Mouse (Mus musculus): ENCODE results near the gene Akap8l. TPM values are rescaled to one million over a fixed set of nuclear protein-coding genes. Genes with fewer than 3 reads are reported as not detected.

The Akap8l gene
- polyA plus RNA-seq, 1 experiment from 2014 or later: 124 TPM

GRCm38 (mm10) chr17:32349851-32350381 lies 491 bp downstream of the Akap8l start:
- Histone ChIP-seq H3K4me1 (ENCODE audit: insufficient read depth, low read length) (peaks cover 16% of the 10 kb centered on the region), H3K27ac (ENCODE audit: low read length) (peak overlapping the region; percentile 80), H3K27me3 (ENCODE audit: insufficient read depth, low read length) (no peaks in the 10 kb centered on the region), H3K9ac (replicated peaks; ENCODE audit: low read length) (peak overlapping the region; percentile 90), H3K4me2 (replicated peaks; ENCODE audit: low read depth, low read length) (peak overlapping the region; percentile 61), H3K36me3 (ENCODE audit: insufficient read depth, low read length) (peaks cover 12% of the 10 kb centered on the region), H3K9me3 (ENCODE audit: low read length) (no peaks in the 10 kb centered on the region), H3K4me3 (ENCODE audit: low read length) (peak overlapping the region; percentile 87)
- no peak for ATAC-seq (ENCODE audit: low FRiP score, low TSS enrichment)
- WGBS: 0% methylated on average over 24 of the region's 24 CpGs

- H3K4me2 ChIP-seq (replicated peaks; ENCODE audit: low read depth, low read length): peak overlapping the region; percentile 61
- ATAC-seq (ENCODE audit: low FRiP score, low TSS enrichment): no peak
- H3K27ac ChIP-seq (ENCODE audit: low read length): 0 out of 2 replicates have a peak overlapping the region, but pooled peaks have one; percentile 0
- peaks cover 16% of the 10 kb centered on the region for H3K4me1 ChIP-seq (ENCODE audit: insufficient read depth, low read length)
- peak overlapping the region; percentile 87 for H3K4me3 ChIP-seq (ENCODE audit: low read length)
- H3K27me3 ChIP-seq (ENCODE audit: insufficient read depth, low read length): no peaks in the 10 kb centered on the region
- WGBS: 7% methylated on average over 4 of the region's 4 CpGs
- H3K9me3 ChIP-seq (ENCODE audit: low read length): no peaks in the 10 kb centered on the region
- peaks cover 9% of the 10 kb centered on the region for H3K36me3 ChIP-seq (ENCODE audit: insufficient read depth, low read length)
- peak overlapping the region; percentile 90 for H3K9ac ChIP-seq (replicated peaks; ENCODE audit: low read length)
Observed at GRCm38 (mm10) chr17:32349037-32349732, 1.2 kb downstream of the Akap8l start.

- Histone ChIP-seq H3K4me3 (ENCODE audit: low read length) (no peak overlapping the region), H3K36me3 (ENCODE audit: insufficient read depth, low read length) (peaks cover 9% of the 10 kb centered on the region), H3K4me1 (ENCODE audit: insufficient read depth, low read length) (peaks cover 16% of the 10 kb centered on the region), H3K9ac (replicated peaks; ENCODE audit: low read length) (no peak overlapping the region), H3K27ac (ENCODE audit: low read length) (no peak overlapping the region), H3K4me2 (replicated peaks; ENCODE audit: low read depth, low read length) (peak overlapping the region; percentile 61; the same call in 1 of the 2 replicates), H3K27me3 (ENCODE audit: insufficient read depth, low read length) (no peaks in the 10 kb centered on the region), H3K9me3 (ENCODE audit: low read length) (no peaks in the 10 kb centered on the region)
- ATAC-seq (ENCODE audit: low FRiP score, low TSS enrichment): no peak
- 85% methylated on average over 2 of the region's 2 CpGs for WGBS
Observed at GRCm38 (mm10) chr17:32348406-32348805, 2.0 kb downstream of the Akap8l start.

DNA sequence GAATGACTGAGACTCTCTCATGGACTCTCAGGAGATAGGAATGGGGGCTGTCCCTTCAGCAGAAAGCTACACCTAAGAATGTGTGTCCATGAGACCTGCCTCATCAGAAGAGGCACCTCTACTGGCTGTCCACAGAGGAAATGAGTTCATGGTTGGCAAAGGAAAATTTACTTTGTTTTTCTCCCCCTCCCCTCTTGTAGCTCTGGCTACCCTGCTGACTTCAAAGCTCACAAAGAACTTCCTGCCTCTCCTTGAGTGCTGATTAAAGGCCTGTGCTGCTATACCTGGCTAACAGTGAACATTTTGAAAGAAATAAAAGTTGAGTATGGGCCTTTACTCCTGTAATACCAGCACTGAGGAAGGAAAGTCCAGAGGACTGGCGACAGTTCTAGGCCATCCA lies 9.3 kb downstream of the Akap8l start:
- 93% methylated on average over 1 of the region's 1 CpGs for WGBS
- no peak for ATAC-seq (ENCODE audit: low FRiP score, low TSS enrichment)
- H3K9me3 ChIP-seq (ENCODE audit: low read length): no peaks in the 10 kb centered on the region
- no peaks in the 10 kb centered on the region for H3K27me3 ChIP-seq (ENCODE audit: insufficient read depth, low read length)
- no peak overlapping the region for H3K4me2 ChIP-seq (replicated peaks; ENCODE audit: low read depth, low read length)
- no peaks in the 10 kb centered on the region for H3K4me1 ChIP-seq (ENCODE audit: insufficient read depth, low read length)
- no peak overlapping the region for H3K9ac ChIP-seq (replicated peaks; ENCODE audit: low read length)
- no peak overlapping the region for H3K4me3 ChIP-seq (ENCODE audit: low read length)
- H3K27ac ChIP-seq (ENCODE audit: low read length): no peak overlapping the region
- peaks cover 32% of the 10 kb centered on the region for H3K36me3 ChIP-seq (ENCODE audit: insufficient read depth, low read length)

- WGBS: 87% methylated on average over 1 of the region's 1 CpGs
- Histone ChIP-seq H3K4me1 (ENCODE audit: insufficient read depth, low read length) (no peaks in the 10 kb centered on the region), H3K4me2 (replicated peaks; ENCODE audit: low read depth, low read length) (no peak overlapping the region), H3K9ac (replicated peaks; ENCODE audit: low read length) (no peak overlapping the region), H3K4me3 (ENCODE audit: low read length) (no peak overlapping the region), H3K27ac (ENCODE audit: low read length) (no peak overlapping the region), H3K27me3 (ENCODE audit: insufficient read depth, low read length) (no peaks in the 10 kb centered on the region), H3K9me3 (ENCODE audit: low read length) (no peaks in the 10 kb centered on the region), H3K36me3 (ENCODE audit: insufficient read depth, low read length) (peaks cover 42% of the 10 kb centered on the region)
- ATAC-seq (ENCODE audit: low FRiP score, low TSS enrichment): no peak
Observed at GRCm38 (mm10) chr17:32340110-32340509, 10.3 kb downstream of the Akap8l start.

DNA sequence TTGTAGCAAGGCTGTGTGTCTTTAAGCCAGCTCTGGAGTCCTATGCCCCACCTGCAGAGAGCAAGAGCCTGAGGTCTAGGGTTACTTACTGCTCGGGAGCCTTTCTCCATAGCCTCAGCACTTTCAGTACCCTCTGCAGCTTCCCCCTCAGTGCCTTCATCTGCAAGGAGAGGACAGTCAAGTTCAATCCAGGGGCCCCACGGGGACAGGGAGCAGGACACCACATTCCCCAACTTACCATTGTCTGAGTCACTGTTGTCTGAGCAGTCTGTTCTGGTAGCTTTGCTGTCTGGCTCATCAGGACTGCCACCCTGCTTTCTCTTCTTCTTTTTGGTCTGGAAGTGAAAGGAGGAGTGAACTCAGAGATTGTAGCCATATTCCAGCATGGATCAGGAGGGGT lies 14.5 kb downstream of the Akap8l start:
- Histone ChIP-seq H3K27ac (ENCODE audit: low read length) (no peak overlapping the region), H3K9ac (replicated peaks; ENCODE audit: low read length) (no peak overlapping the region), H3K4me2 (replicated peaks; ENCODE audit: low read depth, low read length) (no peak overlapping the region), H3K4me1 (ENCODE audit: insufficient read depth, low read length) (no peaks in the 10 kb centered on the region), H3K4me3 (ENCODE audit: low read length) (no peak overlapping the region), H3K36me3 (ENCODE audit: insufficient read depth, low read length) (peaks cover 67% of the 10 kb centered on the region), H3K9me3 (ENCODE audit: low read length) (no peaks in the 10 kb centered on the region), H3K27me3 (ENCODE audit: insufficient read depth, low read length) (no peaks in the 10 kb centered on the region)
- 76% methylated on average over 2 of the region's 2 CpGs for WGBS
- ATAC-seq (ENCODE audit: low FRiP score, low TSS enrichment): no peak

DNA sequence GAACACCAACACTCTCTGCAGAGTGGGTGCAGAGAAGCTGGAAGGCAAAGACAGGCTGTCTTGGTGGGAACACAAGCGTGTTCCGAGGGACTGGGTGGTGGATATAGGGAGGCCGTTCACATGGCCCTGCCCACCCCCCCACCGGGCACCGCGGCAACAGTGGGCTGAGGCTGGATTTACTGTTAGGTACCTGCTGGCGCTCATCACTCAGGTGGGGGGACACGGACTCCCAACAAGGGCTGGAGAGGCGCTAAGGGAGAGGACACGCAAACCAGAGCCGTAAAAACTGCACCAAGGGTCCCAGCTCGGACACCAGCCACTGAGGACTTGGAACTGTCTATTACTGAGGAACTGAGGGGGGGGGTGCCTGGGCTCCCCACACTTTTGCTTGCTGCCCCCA lies 15.5 kb downstream of the Akap8l start:
- H3K4me3 ChIP-seq (ENCODE audit: low read length): no peak overlapping the region
- no peak overlapping the region for H3K9ac ChIP-seq (replicated peaks; ENCODE audit: low read length)
- no peaks in the 10 kb centered on the region for H3K4me1 ChIP-seq (ENCODE audit: insufficient read depth, low read length)
- ATAC-seq (ENCODE audit: low FRiP score, low TSS enrichment): no peak
- H3K27me3 ChIP-seq (ENCODE audit: insufficient read depth, low read length): no peaks in the 10 kb centered on the region
- WGBS: 95% methylated on average over 12 of the region's 12 CpGs
- H3K4me2 ChIP-seq (replicated peaks; ENCODE audit: low read depth, low read length): no peak overlapping the region
- H3K9me3 ChIP-seq (ENCODE audit: low read length): no peaks in the 10 kb centered on the region
- H3K27ac ChIP-seq (ENCODE audit: low read length): no peak overlapping the region
- H3K36me3 ChIP-seq (ENCODE audit: insufficient read depth, low read length): peaks cover 72% of the 10 kb centered on the region

DNA sequence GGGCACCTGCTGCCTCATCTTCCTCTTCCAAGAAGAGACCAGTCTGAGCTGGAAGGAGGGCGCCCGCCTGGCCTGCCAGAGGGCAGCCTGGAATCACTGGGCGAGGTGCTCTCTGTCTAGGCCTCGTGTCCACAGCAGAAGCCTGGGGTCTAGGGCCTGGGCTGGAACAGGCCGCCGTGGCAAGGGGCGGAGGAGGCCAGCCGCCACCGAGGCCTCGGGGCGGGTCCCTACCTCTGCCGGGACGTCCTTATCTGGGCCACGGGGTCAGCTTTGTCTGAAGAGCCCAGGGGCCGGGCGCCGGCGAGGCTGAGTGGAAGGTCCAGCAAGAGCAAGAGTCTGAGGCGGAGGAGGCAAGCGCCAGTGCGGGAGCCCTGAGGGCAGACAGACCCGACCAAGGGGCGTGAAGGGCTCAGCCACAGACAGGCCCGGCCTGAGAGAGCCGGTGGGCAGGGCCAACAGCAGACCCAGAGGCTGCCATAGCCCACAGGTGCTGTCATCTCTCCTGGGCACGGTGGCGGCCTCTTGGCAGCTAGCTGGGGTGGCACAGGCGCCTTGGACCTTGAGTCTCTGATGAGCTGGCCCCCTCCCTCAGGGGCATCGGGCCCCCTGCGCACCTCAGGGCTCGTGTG lies 16.6 kb downstream of the Akap8l start:
- Histone ChIP-seq H3K4me3 (ENCODE audit: low read length) (no peak overlapping the region), H3K9me3 (ENCODE audit: low read length) (no peaks in the 10 kb centered on the region), H3K4me1 (ENCODE audit: insufficient read depth, low read length) (no peaks in the 10 kb centered on the region), H3K9ac (replicated peaks; ENCODE audit: low read length) (no peak overlapping the region), H3K27ac (ENCODE audit: low read length) (no peak overlapping the region), H3K36me3 (ENCODE audit: insufficient read depth, low read length) (peaks cover 77% of the 10 kb centered on the region), H3K27me3 (ENCODE audit: insufficient read depth, low read length) (no peaks in the 10 kb centered on the region), H3K4me2 (replicated peaks; ENCODE audit: low read depth, low read length) (no peak overlapping the region)
- peak; percentile 54; the same call in 1 of the 2 replicates for ATAC-seq (ENCODE audit: low FRiP score, low TSS enrichment)
- WGBS: 86% methylated on average over 27 of the region's 31 CpGs

DNA sequence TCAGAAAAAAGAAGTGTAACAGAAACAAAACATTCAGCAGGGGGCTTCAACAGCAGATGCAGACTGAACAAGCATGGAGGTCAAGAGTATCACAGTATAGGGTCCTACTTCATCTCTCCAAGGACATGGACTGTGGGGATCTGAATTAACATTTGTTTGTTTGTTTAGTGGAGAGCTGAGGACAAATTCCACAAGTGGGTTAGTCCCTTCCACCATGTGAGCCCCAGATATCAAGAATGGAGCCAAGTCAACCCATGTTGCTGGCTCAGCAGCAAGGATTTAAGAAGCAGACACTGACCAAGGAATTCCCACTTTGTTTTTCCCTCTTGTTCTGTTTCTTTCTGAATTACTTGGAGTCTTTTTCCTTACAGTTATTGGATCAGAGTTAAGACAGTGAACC lies 22.9 kb downstream of the Akap8l start:
- Histone ChIP-seq H3K4me3 (ENCODE audit: low read length) (no peak overlapping the region), H3K27ac (ENCODE audit: low read length) (no peak overlapping the region), H3K9me3 (ENCODE audit: low read length) (no peaks in the 10 kb centered on the region), H3K4me1 (ENCODE audit: insufficient read depth, low read length) (no peaks in the 10 kb centered on the region), H3K27me3 (ENCODE audit: insufficient read depth, low read length) (no peaks in the 10 kb centered on the region), H3K36me3 (ENCODE audit: insufficient read depth, low read length) (peaks cover 51% of the 10 kb centered on the region), H3K9ac (replicated peaks; ENCODE audit: low read length) (no peak overlapping the region), H3K4me2 (replicated peaks; ENCODE audit: low read depth, low read length) (no peak overlapping the region)
- no peak for ATAC-seq (ENCODE audit: low FRiP score, low TSS enrichment)

DNA sequence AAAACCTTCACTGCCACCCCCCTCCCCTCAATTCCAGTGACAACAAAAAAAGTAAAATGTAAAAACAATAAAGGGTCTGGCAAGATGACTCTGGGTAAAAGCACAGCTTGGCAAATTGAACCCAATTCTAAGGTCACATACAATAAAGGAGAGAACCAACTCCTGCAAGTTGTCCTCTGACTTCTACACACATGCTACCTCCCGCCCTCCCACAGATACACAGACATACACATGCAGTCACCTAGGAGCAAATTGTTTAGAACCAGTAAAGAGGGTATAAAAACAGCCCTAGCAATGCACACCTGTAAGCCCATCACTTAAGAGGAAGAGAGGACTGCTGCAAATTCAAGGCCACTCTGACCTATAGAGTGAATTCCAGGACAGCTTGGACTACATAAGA lies 27.6 kb downstream of the Akap8l start:
- peaks cover 12% of the 10 kb centered on the region for H3K4me1 ChIP-seq (ENCODE audit: insufficient read depth, low read length)
- 97% methylated on average over 1 of the region's 1 CpGs for WGBS

More for the DNA sequence above, 27.6 kb downstream of the Akap8l start:
- Histone ChIP-seq H3K9me3 (ENCODE audit: low read length) (no peaks in the 10 kb centered on the region), H3K4me2 (replicated peaks; ENCODE audit: low read depth, low read length) (no peak overlapping the region), H3K9ac (replicated peaks; ENCODE audit: low read length) (no peak overlapping the region), H3K4me3 (ENCODE audit: low read length) (no peak overlapping the region), H3K27me3 (ENCODE audit: insufficient read depth, low read length) (no peaks in the 10 kb centered on the region), H3K36me3 (ENCODE audit: insufficient read depth, low read length) (peaks cover 28% of the 10 kb centered on the region), H3K27ac (ENCODE audit: low read length) (no peak overlapping the region)
- no peak for ATAC-seq (ENCODE audit: low FRiP score, low TSS enrichment)
